Mouse (Mus musculus) ES-CJ7 (cell line): ENCODE measurements around the gene Tmem246.
"Not testable (repeated sequence)": the region's sequence is repeated elsewhere in the genome, so short reads cannot be mapped to it uniquely, and the experiment has no call there.

Experiments used
- DNase-seq: peaks from one replicate; pipeline ENCODE4 v3.0.0; 2011; ENCODE audit warnings: low read depth, low spot score

Tmem246 gene

GRCm38 (mm10) chr4:49597183-49598100 lies at the start of gene Tmem246:
Tmem246 (minus strand) TSS chr4:49597876.
- peak; percentile 49 for DNase-seq

- DNase-seq: no peak
Observed at GRCm38 (mm10) chr4:49639913-49640312, 42.2 kb upstream of the Tmem246 start.

DNA sequence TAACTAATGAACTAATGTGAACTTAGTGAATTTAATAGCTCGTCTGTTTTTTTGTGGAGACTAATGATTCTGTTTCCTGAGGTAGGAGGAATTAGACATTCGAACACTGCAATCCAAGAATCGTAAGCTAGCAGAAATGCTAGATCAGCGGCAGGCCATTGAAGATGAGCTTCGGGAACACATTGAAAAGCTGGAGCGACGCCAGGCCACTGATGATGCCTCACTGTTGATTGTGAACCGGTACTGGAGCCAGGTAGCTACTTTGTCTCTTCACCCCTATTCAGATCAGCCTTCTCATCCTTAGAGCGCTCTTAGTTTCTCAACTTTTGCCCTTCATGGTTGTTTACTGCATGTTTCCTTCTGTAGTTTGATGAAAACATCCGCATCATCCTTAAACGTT lies 40.1 kb upstream of the Tmem246 start:
- no peak for DNase-seq

DNA sequence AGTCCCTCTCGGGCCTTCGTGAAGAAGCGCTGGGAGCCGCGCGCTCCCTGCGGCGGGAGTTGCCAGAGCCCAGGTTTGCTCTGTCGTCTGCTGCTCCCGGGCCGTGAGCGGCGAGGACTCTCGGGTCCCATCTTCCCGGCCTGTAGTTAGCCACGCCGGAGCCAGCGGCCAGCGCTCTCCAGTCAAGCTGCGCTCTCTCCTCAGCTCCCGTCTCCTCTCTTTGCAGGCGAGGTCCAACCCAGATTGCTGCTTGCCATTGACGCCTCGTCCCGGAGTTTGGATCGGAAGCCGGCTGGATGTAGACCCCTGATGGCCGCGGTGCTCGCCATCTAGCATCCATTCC lies 34.4 kb upstream of the Tmem246 start:
- no peak for DNase-seq

GRCm38 (mm10) chr4:49631319-49632138 lies 33.9 kb upstream of the Tmem246 start, which contains the start of gene Rnf20:
Rnf20 (plus strand) TSS chr4:49632006.
- peak; percentile 96 for DNase-seq

GRCm38 (mm10) chr4:49628941-49629340 lies 31.3 kb upstream of the Tmem246 start:
- DNase-seq: no peak

GRCm38 (mm10) chr4:49626973-49627372 lies 29.3 kb upstream of the Tmem246 start:
- DNase-seq: peak; percentile 78

DNA sequence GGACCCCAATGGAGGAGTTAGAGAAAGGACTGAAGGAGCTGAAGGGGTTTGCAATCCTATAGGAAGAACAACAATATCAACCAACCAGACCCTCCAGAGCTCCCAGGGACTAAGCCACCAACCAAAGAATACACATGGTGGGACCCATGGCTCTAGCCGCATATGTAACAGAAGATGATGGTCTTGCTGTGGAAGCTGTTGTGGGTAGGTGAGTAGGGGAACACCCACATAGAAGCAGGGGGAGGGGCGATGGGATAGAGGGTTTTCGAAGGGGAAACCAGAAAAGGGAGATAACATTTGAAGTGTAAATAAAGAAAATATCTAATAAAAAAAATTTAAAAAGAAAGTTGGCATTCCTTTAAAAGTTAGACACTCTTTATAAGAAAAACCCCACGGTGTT lies 27.3 kb upstream of the Tmem246 start:
- DNase-seq: not testable (repeated sequence)

DNA sequence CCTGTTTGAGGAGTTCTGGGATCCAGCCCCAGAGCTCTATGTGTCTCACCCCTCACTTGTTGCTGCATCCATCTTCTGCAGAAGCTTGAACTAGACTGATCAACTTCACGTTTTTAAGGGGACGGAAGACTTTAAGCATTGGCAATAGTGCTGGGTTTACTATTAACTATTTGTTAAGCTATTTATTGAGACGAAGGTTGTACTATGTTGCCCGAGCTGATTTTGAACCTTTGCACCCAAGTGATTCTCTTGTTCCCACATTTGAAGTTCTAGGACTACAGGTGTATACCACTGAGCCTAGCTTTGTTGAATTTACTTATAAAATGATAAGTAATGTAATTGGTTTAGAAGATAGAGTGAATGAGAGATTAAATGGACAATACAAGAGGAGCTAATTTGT lies 26.2 kb upstream of the Tmem246 start:
- no peak for DNase-seq

GRCm38 (mm10) chr4:49622272-49622671 lies 24.6 kb upstream of the Tmem246 start:
- no peak for DNase-seq

DNA sequence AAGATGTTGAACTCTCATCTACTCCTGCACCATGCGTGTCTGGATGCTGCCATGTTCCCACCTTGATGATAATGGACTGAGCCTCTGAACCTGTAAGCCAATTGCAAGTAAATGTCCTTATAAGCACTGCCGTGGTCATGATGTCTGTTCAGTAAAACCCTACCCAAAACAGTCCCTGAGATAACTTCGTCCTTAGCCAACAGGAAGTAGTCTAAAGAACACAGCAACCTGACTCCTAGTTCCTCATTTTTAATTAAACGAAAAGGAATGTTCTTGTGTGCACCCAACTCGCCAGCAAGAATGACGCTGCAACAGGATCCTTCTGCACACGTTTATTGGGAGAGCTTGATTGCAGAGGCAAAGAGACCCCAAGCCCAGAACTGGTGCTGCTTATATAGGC lies 22.2 kb upstream of the Tmem246 start:
- DNase-seq: not testable (repeated sequence)

DNA sequence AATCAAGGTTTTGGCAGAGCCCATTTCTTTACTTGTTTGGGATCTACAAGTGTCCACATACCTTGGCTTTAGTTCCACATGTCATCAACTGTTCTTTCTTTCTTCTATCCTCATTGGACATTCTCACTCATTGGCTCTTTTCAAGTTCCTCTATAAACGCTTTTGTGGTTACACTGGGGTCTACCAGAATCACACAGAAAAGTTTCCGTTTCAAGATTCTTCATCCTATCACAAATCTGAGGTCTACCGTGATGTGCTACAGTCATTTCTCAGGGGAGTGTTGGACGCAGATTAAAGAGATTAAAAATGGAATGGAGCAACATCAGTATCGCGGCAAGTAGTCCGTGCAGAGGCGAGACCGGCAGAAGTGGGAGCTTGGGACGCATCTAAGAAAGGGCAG lies 19.2 kb upstream of the Tmem246 start:
- no peak for DNase-seq

DNA sequence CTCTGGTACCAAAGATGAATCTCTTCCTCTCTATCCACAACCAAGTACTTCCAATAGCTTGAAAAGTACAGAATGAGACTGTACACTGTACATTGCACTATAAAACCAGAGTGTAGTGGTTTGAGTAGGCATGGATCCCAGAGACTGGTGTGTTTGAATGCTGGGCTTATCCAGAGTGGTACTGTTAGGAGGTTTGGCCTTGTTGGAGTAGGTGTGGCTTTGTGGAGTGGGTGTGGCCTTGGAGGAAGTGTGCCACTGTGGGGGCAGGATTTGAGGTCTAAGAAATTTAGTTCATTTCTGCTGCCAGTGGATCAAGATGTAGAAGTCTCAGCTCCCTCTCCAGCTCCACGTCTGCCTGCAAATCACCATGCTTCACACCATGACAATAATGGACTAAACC lies 7.8 kb upstream of the Tmem246 start:
- DNase-seq: no peak

DNA sequence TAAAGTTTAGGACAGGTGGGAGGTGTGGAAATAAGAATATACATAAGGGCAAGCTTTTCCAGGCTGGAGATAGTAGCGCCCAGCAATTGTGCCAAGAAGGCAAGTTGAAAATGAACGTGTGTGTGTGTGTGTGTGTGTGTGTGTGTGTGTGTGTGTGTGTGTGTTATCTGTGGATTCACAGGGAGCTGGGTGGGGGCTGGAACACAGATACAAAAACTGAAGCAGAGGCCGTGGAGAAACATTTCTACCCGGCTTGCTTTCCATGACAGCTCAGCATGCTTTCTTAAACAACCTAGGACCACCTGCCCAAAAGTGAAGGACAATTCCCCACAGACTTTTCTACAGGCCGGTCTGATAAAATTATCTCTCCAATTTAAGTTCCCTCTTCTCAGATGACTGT lies 6.9 kb upstream of the Tmem246 start:
- DNase-seq: no peak

DNA sequence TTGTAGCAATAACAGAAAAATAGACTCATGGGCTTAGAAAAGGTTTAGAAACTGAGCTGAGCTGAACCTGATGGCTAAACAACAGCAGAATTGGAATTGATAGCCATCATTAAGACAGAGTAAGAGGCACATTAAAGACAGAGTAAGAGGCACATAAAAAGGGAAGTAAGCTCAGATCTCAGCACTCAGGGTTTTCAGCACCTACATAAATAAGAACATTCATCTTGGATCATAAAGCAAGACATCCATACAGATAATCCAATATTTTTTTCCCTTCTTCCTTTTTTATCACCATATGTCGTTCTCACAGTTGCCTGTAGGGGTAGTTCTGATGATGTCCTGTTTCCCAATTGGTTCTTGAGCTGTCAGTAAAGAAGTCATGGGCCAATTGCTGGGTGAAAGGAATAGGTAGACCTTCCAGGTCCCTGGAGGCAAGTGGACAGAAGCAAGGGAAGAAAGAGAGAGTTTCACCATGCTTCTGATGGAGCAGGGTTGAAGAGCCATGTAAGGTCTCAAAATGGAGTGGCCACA lies 6.4 kb upstream of the Tmem246 start:
- DNase-seq: no peak

- DNase-seq: no peak
Observed at GRCm38 (mm10) chr4:49603161-49603560, 5.5 kb upstream of the Tmem246 start.

GRCm38 (mm10) chr4:49596846-49597182 lies 862 bp downstream of the Tmem246 start:
- DNase-seq: peak; percentile 31

- no peak for DNase-seq
Observed at GRCm38 (mm10) chr4:49590152-49590551, 7.5 kb downstream of the Tmem246 start.

DNA sequence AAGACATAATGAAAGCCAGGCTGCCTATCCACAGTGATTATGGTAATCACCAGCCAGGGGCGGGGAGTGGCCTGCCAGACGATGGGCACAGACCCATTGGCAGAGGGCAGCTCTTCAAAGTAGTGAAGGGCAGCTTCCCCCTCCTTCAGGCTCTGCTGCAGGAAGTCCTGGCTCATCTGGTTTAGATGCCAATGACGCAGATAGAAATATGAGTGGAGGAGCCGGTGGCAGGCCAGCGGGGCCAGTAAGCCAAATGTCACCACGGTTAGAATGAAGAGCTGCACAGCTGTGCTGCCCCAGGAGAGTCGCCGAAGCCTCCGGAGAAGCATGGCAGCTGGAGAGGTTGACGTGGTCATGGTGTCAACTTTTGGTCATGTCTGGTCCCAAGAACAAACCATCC lies 10.9 kb downstream of the Tmem246 start:
- no peak for DNase-seq

DNA sequence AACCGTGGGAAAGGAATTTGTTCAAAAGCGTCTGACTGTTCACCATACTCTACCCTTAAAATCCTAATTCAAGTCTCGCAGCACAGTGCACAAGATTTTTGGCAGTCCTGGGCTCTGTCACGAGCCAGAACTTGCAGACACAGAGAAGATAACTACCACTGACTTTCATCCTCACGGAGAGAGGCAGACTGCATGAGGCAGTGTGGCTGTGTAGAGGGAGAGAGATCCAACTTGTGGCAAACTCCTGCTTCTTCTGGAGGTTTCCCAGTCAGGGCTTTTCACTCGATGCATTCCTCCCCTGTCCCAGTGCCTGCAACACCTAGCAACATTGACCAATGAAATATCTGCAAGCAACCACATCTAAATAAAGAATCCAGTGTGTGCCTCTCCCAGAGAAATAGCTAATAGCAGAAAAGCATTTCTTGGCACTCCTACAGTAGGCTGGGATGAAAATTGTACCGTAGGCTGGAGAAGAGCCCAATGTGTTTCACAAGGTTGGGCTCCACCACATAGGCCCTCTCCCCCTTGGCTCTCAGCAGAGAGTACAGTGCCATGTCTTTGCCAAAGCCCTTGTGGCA lies 12.1 kb downstream of the Tmem246 start:
- no peak for DNase-seq

- no peak for DNase-seq
Observed at GRCm38 (mm10) chr4:49583965-49584831, 13.5 kb downstream of the Tmem246 start.
